Mouse (Mus musculus) hindbrain, embryonic 11.5 days (tissue): Measurements from ENCODE around the gene Gm3696. TPM values are rescaled to one million over a fixed set of nuclear protein-coding genes. Genes with fewer than 3 reads are reported as not detected.
A peak's percentile ranks its signal among the peaks of the same experiment; 100 is the strongest.
"Not testable (repeated sequence)": the region's sequence is repeated elsewhere in the genome, so short reads cannot be mapped to it uniquely, and the experiment has no call there.

Source experiments
- ATAC-seq: fragments of 200-750 bp; cut with Nextera tagmentation; 2 replicates; pipeline ENCODE4 v1.8.0; 2017; ENCODE audit warnings: mild to moderate bottlenecking, moderate TSS enrichment, moderate library complexity; ENCODE audit not compliant: low FRiP score
- DNase-seq: peaks from one replicate; pipeline ENCODE4 v3.0.0-alpha.2; 2015; ENCODE audit warnings: low spot score
- H3K27ac ChIP-seq: fragments of 300-500 bp; sonication (generic); 2 replicates; pipeline ENCODE4 v1.5.1; 2014; ENCODE audit warnings: mild to moderate bottlenecking, low read depth, low read length
- H3K27me3 ChIP-seq: fragments of 300-500 bp; sonication (generic); 2 replicates; pipeline ENCODE4 v1.6.1; 2014; ENCODE audit warnings: mild to moderate bottlenecking, low read length, moderate library complexity, mixed read lengths; ENCODE audit not compliant: control insufficient read depth, insufficient read depth
- H3K36me3 ChIP-seq: fragments of 300-500 bp; sonication (generic); 2 replicates; pipeline ENCODE4 v1.6.1; 2014; ENCODE audit warnings: mild to moderate bottlenecking, low read length, moderate library complexity, mixed read lengths; ENCODE audit not compliant: control insufficient read depth, insufficient read depth
- H3K4me1 ChIP-seq: fragments of 300-500 bp; sonication (generic); replicated peaks from 2 replicates; pipeline ENCODE4 v1.6.1; 2014; ENCODE audit warnings: low read length, mixed read lengths; ENCODE audit not compliant: control insufficient read depth, insufficient read depth
- H3K4me2 ChIP-seq: fragments of 300-500 bp; sonication (generic); replicated peaks from 2 replicates; pipeline ENCODE4 v1.6.1; 2014; ENCODE audit warnings: mild to moderate bottlenecking, low read depth, low read length
- H3K4me3 ChIP-seq: fragments of 300-500 bp; sonication (generic); 2 replicates; pipeline ENCODE4 v1.5.1; 2014; ENCODE audit warnings: low read depth, low read length
- H3K9ac ChIP-seq: fragments of 300-500 bp; sonication (generic); 2 replicates; pipeline ENCODE4 v1.6.1; 2014; ENCODE audit warnings: low read depth, low read length
- H3K9me3 ChIP-seq: fragments of 300-500 bp; sonication (generic); 2 replicates; pipeline ENCODE4 v1.6.1; 2016; ENCODE audit warnings: low read length; ENCODE audit not compliant: control insufficient read depth
- WGBS: fragments of 180-500 bp; shearing (Covaris S2); extraction: QIAGEN DNeasy Blood & Tissue Kit; methylation state at CpG from one replicate; pipeline ENCODE4 v1.1.7; 2014; 5-methylcytosine and 5-hydroxymethylcytosine counted together
- polyA plus RNA-seq: library from polyadenylated mRNA; unstranded; fragments of >200 nt; fragmentation: Nextera tagmentation; extraction: Ambion mirVana; gene quantifications from 2 replicates; pipeline ENCODE4 v1.2.1, GENCODE M21; 2014

Gm3696 gene
- polyA plus RNA-seq = 2.9 and 3.3 TPM in 2 replicates

DNA sequence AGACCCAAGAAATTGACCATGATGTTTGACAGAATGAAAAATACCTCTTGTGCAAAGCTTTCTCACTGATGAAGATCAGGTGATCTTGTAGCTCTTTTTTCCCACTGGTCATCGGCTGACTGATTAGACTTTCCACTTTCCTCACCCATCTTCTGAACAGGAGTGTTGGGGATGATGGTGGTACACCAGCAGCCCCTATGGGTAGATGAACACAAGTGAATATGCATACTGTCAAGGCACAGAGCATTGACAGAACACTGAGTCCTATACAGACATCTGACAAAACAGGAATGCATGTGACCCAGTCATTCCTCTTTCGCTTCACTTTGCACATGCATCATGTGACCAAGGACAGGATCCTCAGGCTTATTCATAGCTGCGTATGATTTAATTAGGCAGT is at the start of gene Gm3696:
Gm3696 (minus strand) TSS at position 101 of the 400 bp plus-strand sequence.
- H3K4me2 ChIP-seq, H3K4me1 ChIP-seq, DNase-seq, H3K36me3 ChIP-seq, H3K4me3 ChIP-seq, H3K9me3 ChIP-seq, H3K27me3 ChIP-seq, H3K9ac ChIP-seq, ATAC-seq, H3K27ac ChIP-seq: not testable (repeated sequence)
- 89% methylated on average over 1 of the region's 3 CpGs for whole genome bisulfite sequencing

DNA sequence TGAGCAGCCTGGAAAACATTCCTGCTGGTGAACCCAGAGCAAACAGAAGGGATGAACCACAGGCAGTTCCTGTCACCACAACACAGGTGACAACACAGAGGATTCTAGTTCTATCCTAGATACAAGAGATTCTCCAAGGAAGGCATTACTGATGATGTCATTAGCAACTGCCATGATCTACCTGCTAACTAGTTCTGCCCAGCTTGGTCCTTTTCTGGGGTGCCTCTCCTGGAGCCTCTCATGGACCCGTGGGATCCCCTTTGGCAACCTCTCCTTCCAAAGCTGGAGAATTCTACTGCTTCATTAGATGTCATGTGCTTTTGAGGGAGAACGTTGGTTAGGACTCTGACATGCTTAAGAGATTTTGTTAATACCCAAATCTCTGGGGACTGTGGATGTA is 24.9 kb upstream of the Gm3696 start, which contains the start of gene Gm6676:
Gm6676 (minus strand) TSS at position 101 of the 400 bp plus-strand sequence.
- not testable (repeated sequence) for H3K27ac ChIP-seq, H3K4me3 ChIP-seq, H3K9ac ChIP-seq, H3K36me3 ChIP-seq, DNase-seq, H3K4me1 ChIP-seq, H3K9me3 ChIP-seq, H3K4me2 ChIP-seq, ATAC-seq, H3K27me3 ChIP-seq
- WGBS = no CpG with 5 or more reads among the region's 2 CpGs

DNA sequence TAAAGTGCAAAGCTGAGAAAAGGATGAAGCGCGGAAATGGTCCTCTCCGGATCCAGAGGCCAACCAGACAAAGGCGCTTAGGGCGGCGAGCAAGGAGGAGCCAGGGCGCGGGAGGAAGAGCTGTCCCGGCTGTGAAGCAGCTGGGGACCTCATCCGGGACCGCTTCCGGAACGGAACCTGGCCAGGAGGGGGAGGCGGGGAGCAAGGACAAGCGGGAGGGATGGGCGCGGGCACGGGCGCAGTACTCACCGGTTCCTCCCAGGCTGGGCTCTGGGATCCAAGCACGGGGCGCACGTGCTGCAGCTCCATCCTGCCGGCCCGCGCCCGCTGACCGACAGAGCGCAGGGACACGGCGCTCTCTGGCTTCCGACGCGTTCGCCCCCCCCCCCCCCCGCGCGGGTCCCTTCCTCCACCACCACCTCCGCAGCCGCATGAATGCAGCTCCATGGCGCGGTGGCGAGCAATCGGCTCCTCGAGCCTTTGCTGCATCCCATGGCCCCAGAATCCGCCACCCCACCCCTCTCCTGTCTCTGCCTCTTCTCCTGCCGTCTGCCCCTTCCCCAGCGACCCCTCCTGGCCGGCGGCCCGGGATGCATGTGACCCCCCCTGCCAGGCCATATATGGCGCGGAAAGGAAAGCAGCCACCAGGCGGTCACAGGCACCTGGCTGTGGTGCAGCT is 4.8 kb upstream of the Gm3696 start:
- ATAC-seq = peak; percentile 78
- H3K9ac ChIP-seq = peak overlapping the region; percentile 54; the same call in 1 of the 2 replicates
- H3K4me3 ChIP-seq = peak overlapping the region; percentile 39
- H3K4me2 ChIP-seq = peak overlapping the region; percentile 37
- DNase-seq = peak; percentile 45
- 0% methylated on average over 5 of the region's 54 CpGs for WGBS
- H3K36me3 ChIP-seq, H3K9me3 ChIP-seq, H3K4me1 ChIP-seq, H3K27me3 ChIP-seq: not testable (repeated sequence)
- H3K27ac ChIP-seq = 0 out of 2 replicates have a peak overlapping the region, but pooled peaks have one; percentile 58

DNA sequence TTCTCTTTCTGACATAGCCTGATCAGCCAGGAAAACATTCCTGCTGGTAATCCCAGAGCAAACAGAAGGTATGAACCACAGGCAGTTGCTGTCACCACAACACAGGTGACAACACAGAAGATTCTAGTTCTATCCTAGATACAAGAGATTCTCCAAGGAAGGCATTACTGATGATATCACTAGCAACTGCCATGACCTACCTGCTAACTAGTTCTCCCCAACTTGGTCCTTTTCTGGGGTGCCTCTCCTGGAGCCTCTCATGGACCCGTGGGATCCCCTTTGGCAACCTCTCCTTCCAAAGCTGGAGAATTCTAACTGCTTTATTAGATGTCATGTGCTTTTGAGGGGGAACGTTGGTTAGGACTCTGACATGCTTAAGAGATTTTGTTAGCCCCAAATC is 55.6 kb downstream of the Gm3696 start, which contains the start of gene Gm3685:
Gm3685 (minus strand) TSS at position 101 of the 400 bp plus-strand sequence.
- H3K27ac ChIP-seq, H3K4me3 ChIP-seq, H3K4me2 ChIP-seq, H3K27me3 ChIP-seq, ATAC-seq, DNase-seq, H3K36me3 ChIP-seq, H3K9ac ChIP-seq, H3K4me1 ChIP-seq, H3K9me3 ChIP-seq: not testable (repeated sequence)
- WGBS = no CpG with 5 or more reads among the region's 2 CpGs

Other genes starting within 250 kb of the Gm3696 start
- gene Gm3667, start 210.7 kb downstream of the Gm3696 start, polyA plus RNA-seq = 2.0 and 2.4 TPM in 2 replicates
- gene Gm6356, start 126.8 kb downstream of the Gm3696 start, polyA plus RNA-seq = not detected in 2 replicates
- gene Gm10406, start 73.2 kb downstream of the Gm3696 start, polyA plus RNA-seq = 1.2 and 1.7 TPM in 2 replicates
- gene Gm3685, start 55.7 kb downstream of the Gm3696 start, polyA plus RNA-seq = not detected in 2 replicates
- not detected in 2 replicates for gene Gm6676, start 24.8 kb upstream of the Gm3696 start, polyA plus RNA-seq
- gene Gm3512, start 73.9 kb upstream of the Gm3696 start, polyA plus RNA-seq = 5.1 and 5.5 TPM in 2 replicates
- not detected in 2 replicates for gene Gm16434, start 93.9 kb upstream of the Gm3696 start, polyA plus RNA-seq
- gene Gm3727, start 164.1 kb upstream of the Gm3696 start, polyA plus RNA-seq = not detected in 2 replicates
- gene Gm3739, start 214.4 kb upstream of the Gm3696 start, polyA plus RNA-seq = 2.0 and 2.1 TPM in 2 replicates
- not detected in 2 replicates for gene Gm5797, start 231.8 kb upstream of the Gm3696 start, polyA plus RNA-seq